ENCODE assay signal across 15 mouse cellular contexts in the genomic region with DNA sequence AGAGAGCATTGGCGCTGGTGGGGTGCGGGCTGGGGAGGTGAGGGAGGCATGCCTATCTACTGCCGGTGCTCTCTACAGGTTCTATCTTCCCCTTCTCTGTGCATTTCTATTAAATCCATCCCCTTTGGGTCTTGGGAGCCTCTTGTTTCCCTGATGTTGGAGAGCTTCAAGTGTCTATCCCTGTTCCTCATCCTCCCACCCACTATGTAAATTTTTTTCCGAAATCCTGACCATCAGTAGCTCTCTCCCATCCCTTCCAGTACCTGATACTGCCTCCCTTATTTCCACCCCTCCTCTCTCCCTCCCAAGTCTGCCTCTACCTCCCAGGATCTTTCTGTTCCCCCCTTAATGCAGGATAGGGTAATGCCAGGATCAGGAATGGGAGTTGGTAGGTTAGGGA. TPM values are rescaled to one million over a fixed set of nuclear protein-coding genes. Genes with fewer than 3 reads are reported as not detected.
DNase-seq lines count a peak whose midpoint lies in the region; ATAC-seq and TF ChIP-seq lines count a peak whose summit lies in the region.
"Not testable (repeated sequence)": the region's sequence is repeated elsewhere in the genome, so short reads cannot be mapped to it uniquely, and the experiment has no call there.
"Had no signal": no experiment of that assay in that cellular context is flagged by ENCODE, and none has a peak within 500 bp of the region (broad histone marks: within the 10 kb centered on the region; RNA-seq: fewer than 3 reads in every experiment).

No protein-coding gene starts in this region.

- H3K9ac ChIP-seq in heart, embryonic 13.5 days; hindbrain, embryonic 16.5 days (ENCODE audit: low read depth, low read length); liver, embryonic 15.5 days; midbrain, embryonic 14.5 days (replicated peaks; ENCODE audit: low read length); stomach, embryonic 14.5 days (replicated peaks; ENCODE audit: low read depth, low read length): not testable (repeated sequence)

- not testable (repeated sequence) for H3K4me1 ChIP-seq in G1E (ENCODE audit: insufficient read depth, low read depth, low read length); forebrain, embryonic 10.5 days; heart, embryonic 13.5 days; hindbrain, embryonic 16.5 days (ENCODE audit: control insufficient read depth, insufficient read depth, low read depth, low read length); limb, embryonic 10.5 days; liver, embryonic 15.5 days (replicated peaks); midbrain, embryonic 14.5 days (ENCODE audit: control insufficient read depth, insufficient read depth, low read length); stomach, embryonic 14.5 days (ENCODE audit: control insufficient read depth, insufficient read depth, low read length)

- ATAC-seq in G1E (ENCODE audit: extremely low read depth, insufficient number of reproducible peaks, low FRiP score, poor library complexity, severe bottlenecking), result 0 out of 2 replicates have a peak, but pooled peaks have one; percentile 34
- peak; percentile 87; the same call in 1 of the 2 replicates for ATAC-seq in heart, embryonic 13.5 days (ENCODE audit: extremely low read depth, insufficient number of reproducible peaks, low FRiP score, low TSS enrichment)
- ATAC-seq in hindbrain, embryonic 16.5 days, result peak; percentile 79
- peak; percentile 57; the same call in 1 of the 2 replicates for ATAC-seq in liver, embryonic 15.5 days (ENCODE audit: insufficient read depth)
- ATAC-seq in midbrain, embryonic 14.5 days (ENCODE audit: low FRiP score, low TSS enrichment), result peak; percentile 98
- ATAC-seq in stomach, embryonic 14.5 days (ENCODE audit: insufficient number of reproducible peaks, insufficient read depth, low FRiP score, low read depth), result peak; percentile 94

- not testable (repeated sequence) for TF ChIP-seq CTCF in G1E (IDR thresholded peaks at IDR 0.05; ENCODE audit: low read depth, low read length)

- H3K4me2 ChIP-seq in heart, embryonic 13.5 days; hindbrain, embryonic 16.5 days (ENCODE audit: low read length); liver, embryonic 15.5 days; midbrain, embryonic 14.5 days (ENCODE audit: low read length); stomach, embryonic 14.5 days (replicated peaks; ENCODE audit: low read depth, low read length): not testable (repeated sequence)

- not testable (repeated sequence) for H3K27me3 ChIP-seq in G1E (ENCODE audit: insufficient read depth, low read length); forebrain, embryonic 10.5 days (ENCODE audit: poor library complexity, severe bottlenecking); heart, embryonic 13.5 days (replicated peaks); hindbrain, embryonic 16.5 days (replicated peaks; ENCODE audit: control insufficient read depth, insufficient read depth, low read length); limb, embryonic 10.5 days (ENCODE audit: low read depth, poor library complexity, severe bottlenecking); liver, embryonic 15.5 days; midbrain, embryonic 14.5 days (ENCODE audit: control insufficient read depth, insufficient read depth, low read length); stomach, embryonic 14.5 days (ENCODE audit: control insufficient read depth, insufficient read depth, low read length)

- WGBS in forebrain, embryonic 10.5 days, result 82% methylated on average over 4 of the region's 4 CpGs
- 74% methylated on average over 4 of the region's 4 CpGs for WGBS in heart, embryonic 13.5 days
- WGBS in hindbrain, embryonic 16.5 days, result 81% methylated on average over 4 of the region's 4 CpGs
- WGBS in limb, embryonic 10.5 days, result 86% methylated on average over 4 of the region's 4 CpGs
- 66% methylated on average over 4 of the region's 4 CpGs for WGBS in liver, embryonic 15.5 days (ENCODE audit: insufficient replicate concordance)
- 83% methylated on average over 4 of the region's 4 CpGs for WGBS in midbrain, embryonic 14.5 days
- 79% methylated on average over 4 of the region's 4 CpGs for WGBS in stomach, embryonic 14.5 days

- not testable (repeated sequence) for DNase-seq in G1E (ENCODE audit: low spot score)
- peak; percentile 15 for DNase-seq in forebrain, embryonic 10.5 days (ENCODE audit: extremely low spot score, low spot score)
- DNase-seq in limb, embryonic 10.5 days (ENCODE audit: low spot score), result peak; percentile 29
- peak; percentile 4 for DNase-seq in midbrain, embryonic 14.5 days

- not testable (repeated sequence) for H3K27ac ChIP-seq in forebrain, embryonic 10.5 days; heart, embryonic 13.5 days (replicated peaks); hindbrain, embryonic 16.5 days (ENCODE audit: low read depth, low read length); limb, embryonic 10.5 days; liver, embryonic 15.5 days (replicated peaks); midbrain, embryonic 14.5 days (replicated peaks; ENCODE audit: low read depth, low read length); stomach, embryonic 14.5 days (ENCODE audit: low read length)

- H3K36me3 ChIP-seq in G1E (replicated peaks); forebrain, embryonic 10.5 days (replicated peaks); heart, embryonic 13.5 days; hindbrain, embryonic 16.5 days (ENCODE audit: control insufficient read depth, insufficient read depth, low read length); limb, embryonic 10.5 days; liver, embryonic 15.5 days (replicated peaks); midbrain, embryonic 14.5 days (ENCODE audit: control insufficient read depth, insufficient read depth, low read length); stomach, embryonic 14.5 days (ENCODE audit: control insufficient read depth, insufficient read depth, low read length): not testable (repeated sequence)

- H3K9me3 ChIP-seq in G1E (replicated peaks); liver, embryonic 15.5 days (replicated peaks); stomach, embryonic 14.5 days (ENCODE audit: control insufficient read depth, low read depth, low read length): not testable (repeated sequence)
- H3K9me3 ChIP-seq in forebrain, embryonic 10.5 days, result peaks cover 34% of the 10 kb centered on the region
- H3K9me3 ChIP-seq in heart, embryonic 13.5 days, result peaks cover 29% of the 10 kb centered on the region
- peaks cover 14% of the 10 kb centered on the region for H3K9me3 ChIP-seq in hindbrain, embryonic 16.5 days (ENCODE audit: control insufficient read depth, low read length)
- peaks cover 16% of the 10 kb centered on the region for H3K9me3 ChIP-seq in limb, embryonic 10.5 days (replicated peaks)
- peaks cover 12% of the 10 kb centered on the region for H3K9me3 ChIP-seq in midbrain, embryonic 14.5 days (ENCODE audit: control insufficient read depth, low read length)

- H3K4me3 ChIP-seq in G1E (ENCODE audit: low read depth, low read length); forebrain, embryonic 10.5 days; heart, embryonic 13.5 days; hindbrain, embryonic 16.5 days (ENCODE audit: low read length); limb, embryonic 10.5 days; liver, embryonic 15.5 days (replicated peaks); midbrain, embryonic 14.5 days (replicated peaks; ENCODE audit: low read depth, low read length); stomach, embryonic 14.5 days (ENCODE audit: low read depth, low read length): not testable (repeated sequence)

RNA-seq across cellular contexts. Expression of gene Gm17019, which starts 7.2 kb away (rescaled TPM):
- not detected in 2 replicates for total RNA-seq in G1E (2014; fragmentation: Nextera tagmentation)
- total RNA-seq in G1E (2017), result not detected in 2 replicates
- not detected in 2 replicates for polyA plus RNA-seq in G1E (2012)
- not detected in 2 replicates for polyA plus RNA-seq in forebrain, embryonic 10.5 days (2016; fragmentation: Nextera tagmentation; extraction: Ambion mirVana)
- polyA plus RNA-seq in heart, embryonic 13.5 days (2015; fragmentation: Nextera tagmentation; extraction: Ambion mirVana), result not detected in 2 replicates
- not detected in 2 replicates for polyA plus RNA-seq in hindbrain, embryonic 16.5 days (2015; fragmentation: Nextera tagmentation; extraction: Ambion mirVana)
- polyA plus RNA-seq in limb, embryonic 10.5 days (2016; fragmentation: Nextera tagmentation; extraction: Ambion mirVana), result not detected in 2 replicates
- polyA plus RNA-seq in liver, embryonic 15.5 days (2015; fragmentation: Nextera tagmentation; extraction: Ambion mirVana), result not detected in 2 replicates
- polyA plus RNA-seq in midbrain, embryonic 14.5 days (2014; fragmentation: Nextera tagmentation; extraction: Ambion mirVana), result not detected in 2 replicates
- polyA plus RNA-seq in stomach, embryonic 14.5 days (2014; fragmentation: Nextera tagmentation; extraction: Ambion mirVana), result not detected in 2 replicates
- total RNA-seq: adrenal gland, adult 8-10 months; gastrocnemius, adult 2 months; heart, adult 18-20 months; left cerebral cortex, postnatal 10 days; neutrophil, adult 5-6 weeks had no signal
- polyA plus RNA-seq: hindbrain, embryonic 10.5 days; urinary bladder, adult 2 months had no signal

Comparison
In these comparisons a context has a peak if more than half of its experiments do, and no peak if none do; other contexts are left out.
1. ATAC-seq: peak in every context shown above with its lines; median percentile 98 in midbrain, embryonic 14.5 days; 94 in stomach, embryonic 14.5 days; 87 in heart, embryonic 13.5 days; 79 in hindbrain, embryonic 16.5 days; 57 in liver, embryonic 15.5 days; 34 in G1E.